Mouse (Mus musculus) megakaryocyte, embryonic 14.5 days (primary cell): ENCODE measurements around the gene Rnase11.

Experiments
- FLI1 ChIP-seq: IDR thresholded peaks from 2 replicates; pipeline ENCODE4 v1.6.1; 2012; ENCODE audit warnings: low read length, inconsistent platforms, mixed read lengths
- GATA1 ChIP-seq: IDR thresholded peaks from 3 replicates; pipeline ENCODE4 v1.6.1; 2012; ENCODE audit warnings: mixed read lengths, low read length, inconsistent platforms, borderline replicate concordance

- TF ChIP-seq GATA1 (no peak), FLI1 (no peak)
These were observed 32.7 kb downstream of the Rnase11 start for GRCm38 (mm10) chr14:51017256-51017655.
